Mouse (Mus musculus): ENCODE data around the gene Tead1. TPM values are rescaled to one million over a fixed set of nuclear protein-coding genes. Genes with fewer than 3 reads are reported as not detected.

Tead1 gene
- polyA plus RNA-seq, 1 experiment from 2014 or later = 13.9 TPM

DNA sequence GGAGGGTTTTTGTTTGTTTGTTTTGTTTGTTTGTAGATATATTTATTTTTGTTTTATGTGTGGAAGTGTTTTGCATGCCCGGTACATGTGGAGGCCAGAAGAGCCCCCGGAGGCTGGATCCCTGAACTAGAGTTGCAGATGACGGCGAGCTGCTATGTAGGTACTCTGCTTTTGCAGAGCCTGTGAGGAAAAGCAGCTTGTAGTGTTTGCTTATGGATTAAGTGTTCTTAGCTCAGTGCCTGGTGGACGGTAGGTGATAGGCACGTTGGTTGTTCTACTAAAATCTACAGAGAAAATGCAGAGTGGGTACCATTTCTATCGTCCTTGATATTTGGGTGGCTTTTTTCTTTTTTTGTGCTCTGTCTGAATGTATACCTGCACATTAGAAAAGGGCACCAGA is 192.6 kb downstream of the Tead1 start:
- peak; percentile 18 for TF ChIP-seq CTCF (IDR thresholded peaks at IDR 0.05; ENCODE audit: low read depth)
- TF ChIP-seq EP300 (optimal IDR thresholded peaks at IDR 0.05) = no peak
- DNase-seq (ENCODE audit: low spot score) (no peak), ATAC-seq (ENCODE audit: low FRiP score, low TSS enrichment) (peak; percentile 50; the same call in 1 of the 2 replicates)
- no peak overlapping the region for H3K4me2 ChIP-seq (replicated peaks; ENCODE audit: low read depth)
- H3K9ac ChIP-seq (ENCODE audit: low read length) = no peak overlapping the region
- H3K27ac ChIP-seq (replicated peaks) = no peak overlapping the region
- no peak overlapping the region for H3K4me3 ChIP-seq (ENCODE audit: low read depth, low read length)
- H3K36me3 ChIP-seq (ENCODE audit: control insufficient read depth, insufficient read depth, low read length) = peaks cover 10% of the 10 kb centered on the region; the same call in 1 of the 2 replicates
- H3K9me3 ChIP-seq (ENCODE audit: control insufficient read depth, low read length) = no peaks in the 10 kb centered on the region
- 46% methylated on average over 7 of the region's 7 CpGs for WGBS
- no peaks in the 10 kb centered on the region for H3K4me1 ChIP-seq (replicated peaks; ENCODE audit: control insufficient read depth, insufficient read depth)
- H3K27me3 ChIP-seq (ENCODE audit: control insufficient read depth, insufficient read depth, low read length) = no peaks in the 10 kb centered on the region

DNA sequence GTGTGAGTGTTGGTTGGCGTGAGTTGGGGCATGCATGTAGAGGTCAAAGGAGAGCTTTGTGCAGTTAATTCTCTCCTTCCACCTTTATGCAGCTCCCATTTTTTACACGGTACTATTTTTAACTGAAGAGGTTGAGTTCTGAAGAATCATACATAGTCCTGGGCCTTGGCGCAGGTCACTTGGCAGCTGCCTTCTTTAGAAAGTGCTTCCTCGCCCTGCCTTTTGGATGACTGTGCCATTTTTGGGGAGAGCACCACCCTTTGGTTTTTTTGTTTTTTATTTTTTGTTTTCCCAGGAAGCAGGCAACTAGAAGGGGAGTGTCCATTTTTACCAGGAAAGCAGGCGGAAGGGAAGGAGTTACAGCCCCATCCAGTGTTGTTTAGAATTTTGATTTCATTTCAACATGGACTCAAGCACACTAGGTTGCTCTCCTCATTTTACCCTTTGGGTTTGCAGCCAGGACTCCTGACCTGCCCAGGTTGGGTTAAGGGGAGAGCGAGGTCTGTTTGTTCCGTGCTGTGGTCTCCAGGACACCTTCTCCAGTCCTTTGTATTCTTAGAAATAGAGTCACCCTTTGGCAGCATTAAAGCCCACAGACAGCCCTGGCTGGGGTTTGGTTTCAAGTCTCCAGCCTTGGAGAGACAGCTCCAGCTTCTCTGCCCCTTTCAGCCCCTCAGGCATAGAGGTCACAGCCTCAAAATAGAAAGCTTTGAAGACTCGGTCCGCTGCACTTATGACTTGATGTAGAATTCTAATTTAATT is 193.5 kb downstream of the Tead1 start:
- Histone ChIP-seq H3K27ac (replicated peaks) (no peak overlapping the region), H3K9me3 (ENCODE audit: control insufficient read depth, low read length) (no peaks in the 10 kb centered on the region), H3K9ac (ENCODE audit: low read length) (no peak overlapping the region), H3K4me2 (replicated peaks; ENCODE audit: low read depth) (no peak overlapping the region), H3K4me3 (ENCODE audit: low read depth, low read length) (no peak overlapping the region), H3K36me3 (ENCODE audit: control insufficient read depth, insufficient read depth, low read length) (peaks cover 11% of the 10 kb centered on the region; the same call in 1 of the 2 replicates), H3K27me3 (ENCODE audit: control insufficient read depth, insufficient read depth, low read length) (no peaks in the 10 kb centered on the region), H3K4me1 (replicated peaks; ENCODE audit: control insufficient read depth, insufficient read depth) (no peaks in the 10 kb centered on the region)
- DNase-seq (ENCODE audit: low spot score) (no peak), ATAC-seq (ENCODE audit: low FRiP score, low TSS enrichment) (no peak)
- 76% methylated on average over 9 of the region's 9 CpGs for WGBS
- TF ChIP-seq CTCF (IDR thresholded peaks at IDR 0.05; ENCODE audit: low read depth) (no peak), EP300 (optimal IDR thresholded peaks at IDR 0.05) (no peak)

GRCm38 (mm10) chr7:112876128-112876527 is 197.0 kb downstream of the Tead1 start:
- Histone ChIP-seq H3K4me3 (ENCODE audit: low read depth, low read length) (no peak overlapping the region), H3K9me3 (ENCODE audit: control insufficient read depth, low read length) (no peaks in the 10 kb centered on the region), H3K27me3 (ENCODE audit: control insufficient read depth, insufficient read depth, low read length) (no peaks in the 10 kb centered on the region), H3K27ac (replicated peaks) (no peak overlapping the region), H3K36me3 (ENCODE audit: control insufficient read depth, insufficient read depth, low read length) (peaks cover 13% of the 10 kb centered on the region; the same call in 1 of the 2 replicates), H3K4me1 (replicated peaks; ENCODE audit: control insufficient read depth, insufficient read depth) (no peaks in the 10 kb centered on the region), H3K4me2 (replicated peaks; ENCODE audit: low read depth) (no peak overlapping the region), H3K9ac (ENCODE audit: low read length) (no peak overlapping the region)
- ATAC-seq (ENCODE audit: low FRiP score, low TSS enrichment) (no peak), DNase-seq (ENCODE audit: low spot score) (no peak)
- no peak for TF ChIP-seq EP300 (optimal IDR thresholded peaks at IDR 0.05)
- no peak for TF ChIP-seq CTCF (IDR thresholded peaks at IDR 0.05; ENCODE audit: low read depth)
- WGBS = 83% methylated on average over 10 of the region's 10 CpGs

GRCm38 (mm10) chr7:112883791-112884274 is 204.7 kb downstream of the Tead1 start:
- H3K9ac ChIP-seq (ENCODE audit: low read length) = no peak overlapping the region
- H3K27me3 ChIP-seq (ENCODE audit: control insufficient read depth, insufficient read depth, low read length) = no peaks in the 10 kb centered on the region
- H3K4me2 ChIP-seq (replicated peaks; ENCODE audit: low read depth) = no peak overlapping the region
- no peaks in the 10 kb centered on the region for H3K9me3 ChIP-seq (ENCODE audit: control insufficient read depth, low read length)
- H3K36me3 ChIP-seq (ENCODE audit: control insufficient read depth, insufficient read depth, low read length) = no peaks in the 10 kb centered on the region; the same call in 1 of the 2 replicates
- H3K4me1 ChIP-seq (replicated peaks; ENCODE audit: control insufficient read depth, insufficient read depth) = no peaks in the 10 kb centered on the region; the same call in 1 of the 2 replicates
- peak; percentile 43 for DNase-seq (ENCODE audit: low spot score)
- WGBS = 38% methylated on average over 8 of the region's 8 CpGs
- no peak for TF ChIP-seq EP300 (optimal IDR thresholded peaks at IDR 0.05)
- TF ChIP-seq CTCF (IDR thresholded peaks at IDR 0.05; ENCODE audit: low read depth) = no peak
- ATAC-seq (ENCODE audit: low FRiP score, low TSS enrichment) = 0 out of 2 replicates have a peak, but pooled peaks have one; percentile 40
- H3K4me3 ChIP-seq (ENCODE audit: low read depth, low read length) = no peak overlapping the region
- H3K27ac ChIP-seq (replicated peaks) = peak overlapping the region; percentile 56; the same call in 1 of the 2 replicates

DNA sequence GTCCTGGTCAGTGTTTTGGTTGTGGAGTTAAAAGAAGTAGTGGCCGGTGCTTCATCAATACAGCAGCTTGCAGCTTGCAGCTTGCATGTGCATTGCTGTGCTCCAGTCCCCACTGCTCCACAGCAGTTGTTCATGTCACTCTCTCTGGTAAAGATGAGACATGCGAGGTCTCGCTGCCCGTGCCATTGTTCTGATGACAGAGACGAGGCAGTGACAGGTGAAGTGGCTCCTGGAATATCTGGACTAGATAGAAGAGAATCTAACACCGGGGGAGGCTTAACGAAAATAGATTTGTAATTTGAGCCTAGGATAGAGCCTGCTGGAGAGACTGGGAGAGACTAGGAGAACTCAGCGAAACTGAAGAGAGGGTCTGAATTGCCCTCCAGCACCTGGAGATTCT is 206.4 kb downstream of the Tead1 start:
- 84% methylated on average over 8 of the region's 8 CpGs for WGBS
- no peaks in the 10 kb centered on the region; the same call in 1 of the 2 replicates for H3K4me1 ChIP-seq (replicated peaks; ENCODE audit: control insufficient read depth, insufficient read depth)
- no peak overlapping the region for H3K9ac ChIP-seq (ENCODE audit: low read length)
- no peak for DNase-seq (ENCODE audit: low spot score)
- no peaks in the 10 kb centered on the region for H3K9me3 ChIP-seq (ENCODE audit: control insufficient read depth, low read length)
- H3K4me2 ChIP-seq (replicated peaks; ENCODE audit: low read depth) = no peak overlapping the region
- ATAC-seq (ENCODE audit: low FRiP score, low TSS enrichment) = no peak
- H3K4me3 ChIP-seq (ENCODE audit: low read depth, low read length) = no peak overlapping the region
- TF ChIP-seq CTCF (IDR thresholded peaks at IDR 0.05; ENCODE audit: low read depth) (no peak), EP300 (optimal IDR thresholded peaks at IDR 0.05) (no peak)
- no peak overlapping the region for H3K27ac ChIP-seq (replicated peaks)
- no peaks in the 10 kb centered on the region for H3K27me3 ChIP-seq (ENCODE audit: control insufficient read depth, insufficient read depth, low read length)
- no peaks in the 10 kb centered on the region; the same call in 1 of the 2 replicates for H3K36me3 ChIP-seq (ENCODE audit: control insufficient read depth, insufficient read depth, low read length)

DNA sequence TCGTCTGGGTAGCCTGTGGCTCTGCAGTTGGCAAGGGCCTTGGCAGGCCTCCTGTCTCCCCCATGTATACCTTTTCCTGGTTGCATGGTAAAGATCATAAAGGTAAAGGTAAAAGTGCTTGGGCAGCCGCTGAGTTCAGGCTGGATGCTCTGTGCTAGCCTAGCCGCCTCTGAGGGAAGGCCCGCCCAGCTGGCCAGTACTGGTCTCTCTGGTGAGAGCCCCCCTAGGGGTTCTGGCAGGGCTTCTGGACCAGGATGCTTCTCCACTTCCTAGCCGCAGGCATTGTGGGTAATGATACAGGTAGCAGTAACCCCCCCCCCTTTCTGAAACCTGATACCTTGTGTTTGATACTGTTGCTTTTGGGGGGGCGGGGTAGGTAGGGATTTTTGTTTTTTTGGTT is 212.8 kb downstream of the Tead1 start:
- Histone ChIP-seq H3K27ac (replicated peaks) (no peak overlapping the region), H3K4me1 (replicated peaks; ENCODE audit: control insufficient read depth, insufficient read depth) (no peaks in the 10 kb centered on the region), H3K9ac (ENCODE audit: low read length) (no peak overlapping the region), H3K4me2 (replicated peaks; ENCODE audit: low read depth) (no peak overlapping the region), H3K9me3 (ENCODE audit: control insufficient read depth, low read length) (no peaks in the 10 kb centered on the region), H3K36me3 (ENCODE audit: control insufficient read depth, insufficient read depth, low read length) (peaks cover 15% of the 10 kb centered on the region; the same call in 1 of the 2 replicates), H3K4me3 (ENCODE audit: low read depth, low read length) (no peak overlapping the region), H3K27me3 (ENCODE audit: control insufficient read depth, insufficient read depth, low read length) (no peaks in the 10 kb centered on the region)
- DNase-seq (ENCODE audit: low spot score) (no peak), ATAC-seq (ENCODE audit: low FRiP score, low TSS enrichment) (no peak)
- TF ChIP-seq CTCF (IDR thresholded peaks at IDR 0.05; ENCODE audit: low read depth) = no peak
- no peak for TF ChIP-seq EP300 (optimal IDR thresholded peaks at IDR 0.05)
- WGBS = 85% methylated on average over 6 of the region's 6 CpGs
